Mouse (Mus musculus) urinary bladder, postnatal 14 days (tissue): ENCODE measurements at regions not wholly inside any gene's neighbourhood (a gene's known extent, or its start where the extent isn't known, plus 50 kb on each side); places are given as distances from the start of the nearest gene placed in this dataset.

ENCODE experiments used
- DNase-seq: peaks from one replicate; pipeline ENCODE4 v3.0.0; 2021; ENCODE audit warnings: low spot score

DNA sequence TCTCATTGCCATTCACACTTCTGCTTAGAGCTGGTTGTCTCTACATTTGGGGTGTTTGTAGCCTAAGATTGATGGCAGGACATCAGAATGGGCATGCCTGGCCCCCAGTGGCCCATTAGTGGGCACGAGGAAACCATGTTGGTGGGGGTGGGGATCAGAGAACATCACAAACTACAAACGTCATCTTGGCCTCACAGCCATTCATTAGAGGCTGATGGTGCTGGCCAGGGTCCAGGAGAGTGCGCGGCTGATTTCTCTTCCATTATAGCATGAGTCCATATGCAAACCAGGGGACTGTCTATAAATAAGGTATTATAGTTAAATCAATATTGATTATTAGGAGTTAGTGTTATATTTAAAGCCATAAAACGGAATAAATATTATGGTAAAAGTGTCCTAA is 67.9 kb downstream of the 3100002H09Rik start:
- DNase-seq: no peak

GRCm38 (mm10) chr4:124538471-124538870 is 72.1 kb downstream of the 3100002H09Rik start:
- no peak for DNase-seq

DNA sequence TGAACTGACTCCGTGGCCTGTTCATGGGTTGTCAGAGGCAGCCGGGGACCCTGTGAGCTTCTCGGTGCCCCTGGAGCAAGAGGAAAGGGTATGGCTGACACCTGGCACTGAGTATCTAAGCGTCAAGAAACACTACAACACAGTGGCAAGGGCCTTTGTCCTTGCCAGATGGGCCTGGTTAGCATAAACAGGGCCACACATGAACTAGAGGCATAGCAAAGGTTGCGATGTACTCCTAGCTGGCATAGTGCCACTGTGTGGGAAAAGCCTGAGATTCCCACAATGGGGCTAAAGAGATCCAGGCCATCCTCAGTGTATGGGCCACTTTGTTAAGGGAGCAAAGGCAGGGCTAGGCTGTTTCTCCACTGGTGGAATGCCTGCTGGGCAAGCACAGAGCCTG is 72.9 kb downstream of the 3100002H09Rik start:
- no peak for DNase-seq

- no peak for DNase-seq
Measured at GRCm38 (mm10) chr4:124533614-124534013, 77.0 kb downstream of the 3100002H09Rik start.

- DNase-seq: no peak
Measured at GRCm38 (mm10) chr4:124530596-124530995, 80.0 kb downstream of the 3100002H09Rik start.

GRCm38 (mm10) chr4:124526822-124527221 is 83.8 kb downstream of the 3100002H09Rik start:
- DNase-seq: no peak

DNA sequence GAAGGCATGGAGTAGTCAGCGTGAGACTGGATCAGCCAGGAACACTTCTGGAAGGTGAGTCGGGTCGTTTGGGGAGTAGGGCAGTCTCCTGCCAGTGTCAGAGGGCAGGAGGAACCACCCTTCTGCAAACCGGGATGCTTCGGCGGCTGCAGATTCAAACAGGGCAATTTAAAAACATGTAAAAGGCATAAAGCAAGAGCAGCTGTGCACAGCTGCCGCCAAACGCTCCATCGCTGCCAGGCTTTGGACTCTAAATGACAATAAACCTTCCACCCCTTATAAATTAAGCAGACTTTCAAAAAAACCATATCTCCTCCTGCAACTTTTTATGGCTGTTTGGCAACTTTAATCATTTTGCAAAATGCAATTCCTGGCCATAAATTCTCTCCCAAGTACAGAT is 84.2 kb downstream of the 3100002H09Rik start:
- no peak for DNase-seq

- DNase-seq: no peak
Measured at GRCm38 (mm10) chr4:124520309-124520708, 90.3 kb downstream of the 3100002H09Rik start.

- no peak for DNase-seq
Measured at GRCm38 (mm10) chr4:124511761-124512160, 98.8 kb downstream of the 3100002H09Rik start.

GRCm38 (mm10) chr4:124510816-124511215 is 99.8 kb downstream of the 3100002H09Rik start:
- no peak for DNase-seq

DNA sequence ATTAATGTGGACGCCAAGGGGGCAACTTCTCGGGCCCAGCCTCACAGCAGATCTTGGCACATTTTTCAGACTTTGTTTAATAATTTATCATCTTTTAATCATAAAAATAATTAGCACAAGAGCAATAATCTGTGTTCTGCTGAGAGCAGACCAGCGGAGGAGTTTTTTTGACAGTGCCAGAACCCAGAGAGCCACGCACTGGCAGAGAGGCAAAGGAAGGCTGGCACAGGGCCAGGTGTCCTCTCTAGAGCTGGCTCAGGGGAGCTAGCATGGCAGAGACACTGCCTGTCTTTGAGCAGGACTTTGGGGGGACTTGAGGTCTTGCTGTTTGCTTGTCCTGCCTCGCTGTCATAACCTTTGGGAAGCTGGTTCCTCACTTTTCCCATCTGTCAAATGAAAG is 100.9 kb downstream of the 3100002H09Rik start:
- no peak for DNase-seq

GRCm38 (mm10) chr4:124506083-124506647 is 104.4 kb downstream of the 3100002H09Rik start:
- no peak for DNase-seq

DNA sequence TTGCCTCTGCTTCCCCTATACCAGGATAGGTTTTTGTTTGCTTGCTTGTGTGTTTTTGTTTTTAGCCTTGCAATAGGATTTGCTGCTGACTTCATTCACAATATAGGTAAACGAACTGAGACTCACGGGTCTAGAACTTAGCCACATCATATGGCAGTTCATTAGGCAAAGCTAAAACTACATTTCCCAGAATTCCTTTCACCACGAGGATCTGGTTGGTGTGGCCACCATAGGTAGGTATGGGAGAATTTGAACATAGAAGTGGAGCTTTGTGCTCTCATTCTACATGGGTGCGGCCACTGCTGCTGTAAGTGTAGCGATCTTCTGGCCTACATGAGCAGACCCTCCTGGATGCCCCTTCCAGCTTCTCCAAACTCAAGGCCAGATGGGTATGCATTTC is 108.8 kb downstream of the 3100002H09Rik start:
- no peak for DNase-seq

DNA sequence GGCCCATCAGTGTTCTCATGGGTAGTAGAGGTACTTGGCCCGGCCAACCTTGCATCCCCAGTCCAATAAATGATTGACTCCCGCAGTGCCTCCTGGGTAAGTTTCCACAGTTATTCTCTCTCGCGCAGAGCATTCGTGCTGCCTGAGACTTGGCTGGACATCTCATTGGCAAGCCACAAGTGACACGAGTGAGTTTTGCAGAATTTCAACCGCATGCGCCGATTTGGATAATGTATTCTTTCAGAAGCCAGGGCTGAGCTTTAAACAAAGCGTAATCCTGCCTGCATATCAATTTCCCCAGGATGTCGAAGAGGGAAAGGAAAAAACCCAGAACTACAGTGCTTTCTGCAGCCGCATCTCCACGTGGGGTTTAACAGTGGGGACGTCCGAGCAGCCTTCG is 112.6 kb downstream of the 3100002H09Rik start:
- no peak for DNase-seq

DNA sequence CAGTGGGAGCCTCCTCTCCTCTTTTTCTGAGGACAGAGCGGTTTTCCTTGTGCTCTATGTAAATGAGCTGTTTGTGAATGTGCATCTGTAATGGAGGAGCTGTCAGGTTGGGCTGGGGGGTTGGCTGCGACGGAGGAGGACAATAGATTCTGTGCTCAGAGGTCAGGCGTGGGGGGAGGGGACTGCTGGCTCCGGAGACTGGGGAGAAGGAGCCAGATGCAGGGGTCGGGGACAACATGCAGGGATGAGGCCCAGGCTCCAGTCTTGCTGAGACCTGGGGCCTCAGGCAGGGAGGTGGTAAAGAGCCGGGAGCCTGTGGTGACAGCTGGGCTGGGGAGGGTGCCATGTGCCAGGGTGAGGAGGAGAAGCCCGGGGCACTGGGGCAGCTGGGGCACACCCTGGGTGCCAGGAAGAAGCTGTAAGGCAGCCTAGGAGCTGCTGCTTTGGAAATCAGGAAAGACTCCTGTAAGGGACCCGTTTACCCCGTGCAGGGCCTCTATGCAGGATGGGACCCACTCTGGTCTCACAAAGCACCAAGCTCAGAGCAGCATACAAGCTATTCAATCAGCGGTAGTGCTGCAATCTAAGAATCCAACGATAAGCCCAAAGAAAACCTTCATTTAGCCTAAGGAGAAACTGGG is 124.5 kb downstream of the 3100002H09Rik start:
- no peak for DNase-seq

- DNase-seq: no peak
Measured at GRCm38 (mm10) chr4:124484613-124485586, 125.7 kb downstream of the 3100002H09Rik start.

DNA sequence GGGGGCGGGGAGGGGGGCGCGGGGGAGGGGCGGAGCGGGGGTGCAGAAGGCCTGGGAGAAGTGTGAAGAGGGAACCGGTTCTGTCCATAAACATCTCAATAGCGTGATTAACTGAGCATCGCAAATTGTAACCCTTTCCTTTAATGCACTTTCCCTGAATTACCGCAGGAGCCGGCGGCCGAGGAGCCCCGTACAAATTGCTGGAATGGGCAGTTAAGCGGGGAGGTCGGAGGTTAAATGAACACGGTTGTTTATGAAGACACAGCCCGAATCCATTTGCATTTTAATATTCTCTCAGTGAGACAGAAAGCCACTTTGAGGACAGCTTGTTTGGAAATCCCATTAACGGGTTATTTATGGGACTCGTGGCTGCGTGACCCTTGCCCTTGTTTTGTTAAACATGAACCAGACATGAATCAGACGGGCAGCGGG is 132.7 kb downstream of the 3100002H09Rik start:
- DNase-seq: peak; percentile 20

GRCm38 (mm10) chr4:124477359-124477868 is 133.2 kb downstream of the 3100002H09Rik start:
- DNase-seq: no peak

- DNase-seq: no peak
Measured at GRCm38 (mm10) chr4:124465229-124465820, 145.3 kb downstream of the 3100002H09Rik start.

GRCm38 (mm10) chr4:124455511-124456338 is 154.9 kb downstream of the 3100002H09Rik start:
- no peak for DNase-seq

- DNase-seq: no peak
Measured at GRCm38 (mm10) chr4:124451131-124451530, 159.5 kb downstream of the 3100002H09Rik start.
